Mouse (Mus musculus) frontal cortex, postnatal 25 days (tissue): ENCODE results near the gene Ankrd12.
A peak's percentile ranks its signal among the peaks of the same experiment; 100 is the strongest.

Source experiments
- DNase-seq, 2 experiments: peaks; one replicate each; pipeline ENCODE4 v3.0.0; 2022; ENCODE audit warnings: low spot score in 2 of 2

The Ankrd12 gene

GRCm38 (mm10) chr17:65930158-65930826 lies 146.6 kb downstream of the Ankrd12 start:
- DNase-seq, result no peak

- no peak for DNase-seq
Observed at GRCm38 (mm10) chr17:65929319-65929978, 147.4 kb downstream of the Ankrd12 start.

GRCm38 (mm10) chr17:65927077-65927476 lies 149.8 kb downstream of the Ankrd12 start:
- no peak for DNase-seq

- DNase-seq, result no peak
Observed at GRCm38 (mm10) chr17:65924218-65924617, 152.7 kb downstream of the Ankrd12 start.

- no peak for DNase-seq
Observed at GRCm38 (mm10) chr17:65921975-65922374, 154.9 kb downstream of the Ankrd12 start.

- no peak for DNase-seq
Observed at GRCm38 (mm10) chr17:65919235-65919634, 157.7 kb downstream of the Ankrd12 start.

GRCm38 (mm10) chr17:65916135-65916668 lies 160.7 kb downstream of the Ankrd12 start:
- peak; percentile 54 to 69 for DNase-seq
